Mouse (Mus musculus): ENCODE results near the gene Acsl1. TPM values are rescaled to one million over a fixed set of nuclear protein-coding genes. Genes with fewer than 3 reads are reported as not detected.
"Not testable (repeated sequence)": the region's sequence is repeated elsewhere in the genome, so short reads cannot be mapped to it uniquely, and the experiment has no call there.

Gene Acsl1
- polyA plus RNA-seq, 1 experiment from 2014 or later = 12.4 TPM

GRCm38 (mm10) chr8:46578794-46579193 is 108.0 kb downstream of the Acsl1 start:
- Histone ChIP-seq H3K9me3 (replicated peaks) (no peaks in the 10 kb centered on the region), H3K27me3 (no peaks in the 10 kb centered on the region), H3K4me1 (no peaks in the 10 kb centered on the region), H3K9ac (no peak overlapping the region), H3K4me3 (no peak overlapping the region), H3K27ac (no peak overlapping the region), H3K36me3 (peaks cover 44% of the 10 kb centered on the region), H3K4me2 (replicated peaks) (no peak overlapping the region)
- ATAC-seq (ENCODE audit: low FRiP score) = no peak
- 95% methylated on average over 9 of the region's 9 CpGs for WGBS

- WGBS = 43% methylated on average over 4 of the region's 4 CpGs
- H3K27me3 ChIP-seq; H3K9ac ChIP-seq; H3K4me1 ChIP-seq; H3K4me3 ChIP-seq; H3K36me3 ChIP-seq; H3K4me2 ChIP-seq (replicated peaks); H3K27ac ChIP-seq; H3K9me3 ChIP-seq (replicated peaks); ATAC-seq (ENCODE audit: low FRiP score): not testable (repeated sequence)
Observed at GRCm38 (mm10) chr8:46584328-46584727, 113.5 kb downstream of the Acsl1 start.

GRCm38 (mm10) chr8:46585576-46585975 is 114.7 kb downstream of the Acsl1 start:
- Histone ChIP-seq H3K4me2 (replicated peaks) (no peak overlapping the region), H3K9me3 (replicated peaks) (no peaks in the 10 kb centered on the region), H3K4me3 (no peak overlapping the region), H3K9ac (no peak overlapping the region), H3K27me3 (no peaks in the 10 kb centered on the region), H3K27ac (no peak overlapping the region), H3K4me1 (no peaks in the 10 kb centered on the region), H3K36me3 (peaks cover 6% of the 10 kb centered on the region; the same call in 1 of the 2 replicates)
- WGBS = 81% methylated on average over 3 of the region's 3 CpGs
- ATAC-seq (ENCODE audit: low FRiP score) = no peak

Other genes with a start within 250 kb of the Acsl1 start
- gene Helt, start 176.4 kb upstream of the Acsl1 start, polyA plus RNA-seq (2016; fragmentation: Nextera tagmentation; extraction: Ambion mirVana) = 1.2 and 2.8 TPM in 2 replicates
- gene Cenpu, start 81.0 kb downstream of the Acsl1 start, polyA plus RNA-seq (2016; fragmentation: Nextera tagmentation; extraction: Ambion mirVana) = 16.2 and 18.1 TPM in 2 replicates
- 8.4 and 14.4 TPM in 2 replicates for gene Primpol, start 146.2 kb downstream of the Acsl1 start, polyA plus RNA-seq (2016; fragmentation: Nextera tagmentation; extraction: Ambion mirVana)
- 168 and 188 TPM in 2 replicates for gene Casp3, start 146.3 kb downstream of the Acsl1 start, polyA plus RNA-seq (2016; fragmentation: Nextera tagmentation; extraction: Ambion mirVana)